Mouse (Mus musculus) heart, embryonic 14.5 days (tissue): ENCODE results near the gene Erich6. TPM values are rescaled to one million over a fixed set of nuclear protein-coding genes. Genes with fewer than 3 reads are reported as not detected.

ENCODE experiments used
- ATAC-seq: fragments of 200-750 bp; cut with Nextera tagmentation; 2 replicates; pipeline ENCODE4 v1.8.0; 2017; ENCODE audit warnings: low read depth, moderate TSS enrichment; ENCODE audit not compliant: insufficient number of reproducible peaks, insufficient read depth, low FRiP score
- H3K27ac ChIP-seq, 2 experiments: fragments of 200-500 bp in 1 of 2; fragments of 300-500 bp in 1 of 2; sonication (generic) in 1 of 2; replicated peaks in 1 of 2; 2 replicates each; pipeline ENCODE4 v1.5.1; 2012 to 2014; ENCODE audit warnings: low read depth in 2 of 2, low read length in 2 of 2, control low read depth in 1 of 2, mild to moderate bottlenecking in 1 of 2, mixed read lengths in 1 of 2; ENCODE audit not compliant: control insufficient read depth in 1 of 2, insufficient read depth in 1 of 2
- H3K27me3 ChIP-seq: fragments of 300-500 bp; sonication (generic); 2 replicates; pipeline ENCODE4 v1.6.1; 2014; ENCODE audit warnings: mild to moderate bottlenecking, low read length, control low read depth; ENCODE audit not compliant: control insufficient read depth, insufficient read depth
- H3K36me3 ChIP-seq: fragments of 300-500 bp; sonication (generic); 2 replicates; pipeline ENCODE4 v1.6.1; 2014; ENCODE audit warnings: mild to moderate bottlenecking, control low read depth, low read length, mixed read lengths; ENCODE audit not compliant: control insufficient read depth, insufficient read depth
- H3K4me1 ChIP-seq, 2 experiments: fragments of 200-500 bp in 1 of 2; fragments of 300-500 bp in 1 of 2; sonication (generic) in 1 of 2; 2 replicates each; pipeline ENCODE4 v1.6.1; 2012 to 2014; ENCODE audit warnings: low read length in 2 of 2, control low read depth in 1 of 2, mixed read lengths in 1 of 2; ENCODE audit not compliant: control insufficient read depth in 2 of 2, insufficient read depth in 2 of 2
- H3K4me2 ChIP-seq: fragments of 300-500 bp; sonication (generic); 2 replicates; pipeline ENCODE4 v1.6.1; 2014; ENCODE audit warnings: mild to moderate bottlenecking, low read length
- H3K4me3 ChIP-seq, 2 experiments: fragments of 200-500 bp in 1 of 2; fragments of 300-500 bp in 1 of 2; sonication (generic) in 1 of 2; 2 replicates each; pipeline ENCODE4 v1.5.1; 2012 to 2014; ENCODE audit warnings: low read length in 2 of 2, mild to moderate bottlenecking in 2 of 2, control low read depth in 1 of 2, low read depth in 1 of 2, moderate library complexity in 1 of 2; ENCODE audit not compliant: control insufficient read depth in 1 of 2, insufficient read depth in 1 of 2
- H3K9ac ChIP-seq: fragments of 300-500 bp; sonication (generic); 2 replicates; pipeline ENCODE4 v1.6.1; 2014; ENCODE audit warnings: mild to moderate bottlenecking, low read length
- H3K9me3 ChIP-seq: fragments of 300-500 bp; sonication (generic); 2 replicates; pipeline ENCODE4 v1.6.1; 2016; ENCODE audit warnings: low read length, control low read depth; ENCODE audit not compliant: control insufficient read depth
- WGBS: fragments of 180-500 bp; shearing (Covaris S2); extraction: QIAGEN DNeasy Blood & Tissue Kit; methylation state at CpG from one replicate; pipeline ENCODE4 v1.1.7; 2014; 5-methylcytosine and 5-hydroxymethylcytosine counted together
- polyA plus RNA-seq: library from polyadenylated mRNA; unstranded; fragments of >200 nt; fragmentation: Nextera tagmentation; extraction: Ambion mirVana; gene quantifications from 2 replicates; pipeline ENCODE4 v1.2.1, GENCODE M21; 2014

Erich6 gene
- polyA plus RNA-seq: 0.20 TPM in 1 of 2 replicates, not detected in the other

DNA sequence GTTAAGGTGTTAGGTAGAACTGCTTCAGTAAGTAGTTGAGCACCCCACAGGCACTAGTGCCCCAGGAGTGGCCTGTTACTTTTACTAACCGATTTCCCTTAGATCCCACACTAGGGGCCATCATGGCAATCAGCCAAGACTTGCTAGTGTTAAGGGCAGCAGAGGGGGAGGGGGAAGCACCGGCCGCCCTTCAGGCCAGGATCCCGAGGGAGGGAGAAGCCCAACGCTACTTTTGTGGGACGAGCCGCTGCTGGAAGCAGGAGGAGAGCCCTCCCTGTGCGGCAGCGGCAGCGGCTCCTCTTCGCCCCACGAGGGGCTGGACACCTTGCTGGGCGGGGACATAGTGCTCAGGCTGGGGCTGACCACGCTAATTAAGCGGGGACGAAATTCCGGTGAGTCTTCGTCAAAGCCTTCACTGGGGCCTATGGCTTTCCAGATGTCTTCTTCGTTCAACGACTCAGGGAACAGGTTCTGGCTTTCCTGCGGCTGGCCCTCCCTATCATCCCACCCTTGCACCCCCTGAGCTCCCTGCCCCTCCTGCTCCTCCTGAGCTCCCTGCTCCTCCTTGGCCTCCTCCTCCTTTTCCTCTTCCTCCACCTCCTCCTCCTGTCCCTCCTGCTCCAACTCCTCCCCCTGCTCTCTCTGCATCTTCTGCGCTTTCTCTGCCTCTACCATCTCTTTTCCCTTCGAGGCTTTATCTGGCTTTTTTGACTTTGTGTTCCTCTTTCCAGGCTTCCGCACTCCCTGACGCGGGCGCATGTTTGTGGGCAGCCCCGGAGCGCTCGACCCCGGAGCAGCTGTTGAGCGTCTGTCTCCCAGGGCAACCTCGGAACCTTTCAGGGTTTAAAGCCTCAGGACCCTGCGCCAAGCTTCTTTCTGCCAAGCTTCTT, at the start of gene Erich6:
TSS of gene Erich6 (minus strand) at position 802 of the 890 bp plus-strand sequence.
- Histone ChIP-seq H3K4me3 (peak within 1 kb of the TSS; percentile 47 to 52), H3K27ac (no peak within 1 kb of the TSS), H3K4me2 (peak within 1 kb of the TSS; percentile 93), H3K4me1 (0 out of 4 replicates have a peak, but pooled peaks cover 0 to 3% of the 10 kb centered on the region in 2 experiments), H3K9me3 (0 out of 2 replicates have a peak, but pooled peaks cover 4% of the 10 kb centered on the region), H3K27me3 (no peaks in the 10 kb centered on the region), H3K9ac (peak within 1 kb of the TSS; percentile 70), H3K36me3 (no peaks in the 10 kb centered on the region)
- ATAC-seq: peak; percentile 71
- WGBS: under 1% methylated on average over 34 of the region's 34 CpGs

DNA sequence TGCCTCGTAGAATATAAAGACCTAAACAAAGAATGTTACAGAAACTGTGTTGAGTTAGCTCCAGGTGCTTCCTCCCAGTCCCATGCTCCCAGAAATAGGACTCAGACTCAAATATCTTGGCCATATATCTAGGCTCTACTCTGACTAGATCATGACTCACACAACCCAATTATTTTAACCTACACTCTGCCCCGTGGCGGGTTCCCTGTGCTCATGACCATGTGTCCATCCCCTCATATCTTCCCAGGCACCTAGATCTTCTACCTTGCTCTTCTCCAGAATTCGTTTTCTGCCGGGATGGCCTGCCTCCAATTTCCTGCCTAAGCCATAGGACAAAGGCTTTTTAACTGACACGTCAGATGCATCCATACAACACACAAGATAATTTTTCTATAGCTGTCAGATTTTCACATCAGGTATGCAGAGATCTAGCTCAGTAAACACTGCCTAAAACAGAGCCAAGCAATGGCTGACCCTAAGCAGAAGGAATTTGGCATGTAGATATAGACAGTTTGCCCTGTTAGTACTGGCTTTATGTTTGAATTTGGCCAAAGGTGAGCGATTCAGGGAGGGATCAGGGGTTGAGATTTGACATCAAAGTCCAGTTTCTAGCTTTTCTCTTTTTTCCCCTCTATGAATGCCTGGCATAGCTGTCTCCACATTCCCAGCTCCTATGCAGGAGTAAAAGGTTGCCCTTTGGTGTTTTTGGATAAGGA, 49.4 kb upstream of the Erich6 start:
- 0 out of 2 replicates have a peak, but pooled peaks cover 4% of the 10 kb centered on the region for H3K36me3 ChIP-seq
- ATAC-seq: no peak
- 82% methylated on average over 7 of the region's 7 CpGs for WGBS
- no peak overlapping the region for H3K27ac ChIP-seq
- no peaks in the 10 kb centered on the region for H3K9me3 ChIP-seq
- no peak overlapping the region for H3K4me3 ChIP-seq
- peaks cover 0 to 23% of the 10 kb centered on the region in 2 experiments; a peak in 3 of 4 replicates for H3K4me1 ChIP-seq
- H3K9ac ChIP-seq: no peak overlapping the region
- H3K4me2 ChIP-seq: no peak overlapping the region
- no peaks in the 10 kb centered on the region for H3K27me3 ChIP-seq

- Histone ChIP-seq H3K27ac (no peak overlapping the region), H3K4me1 (peaks cover 3 to 28% of the 10 kb centered on the region in 2 experiments), H3K27me3 (no peaks in the 10 kb centered on the region), H3K36me3 (0 out of 2 replicates have a peak, but pooled peaks cover 4% of the 10 kb centered on the region), H3K9me3 (no peaks in the 10 kb centered on the region), H3K4me2 (no peak overlapping the region), H3K9ac (no peak overlapping the region), H3K4me3 (no peak overlapping the region)
- 88% methylated on average over 3 of the region's 3 CpGs for WGBS
- no peak for ATAC-seq
Measured at GRCm38 (mm10) chr3:58685396-58685795, 48.4 kb upstream of the Erich6 start.

GRCm38 (mm10) chr3:58683346-58683745, 46.3 kb upstream of the Erich6 start:
- H3K4me2 ChIP-seq: no peak overlapping the region
- H3K36me3 ChIP-seq: 0 out of 2 replicates have a peak, but pooled peaks cover 4% of the 10 kb centered on the region
- H3K9ac ChIP-seq: no peak overlapping the region
- no peak for ATAC-seq
- 80% methylated on average over 7 of the region's 7 CpGs for WGBS
- no peaks in the 10 kb centered on the region for H3K9me3 ChIP-seq
- no peak overlapping the region for H3K27ac ChIP-seq
- H3K4me1 ChIP-seq: peaks cover 10 to 36% of the 10 kb centered on the region in 2 experiments
- no peak overlapping the region for H3K4me3 ChIP-seq
- H3K27me3 ChIP-seq: no peaks in the 10 kb centered on the region

- Histone ChIP-seq H3K36me3 (0 out of 2 replicates have a peak, but pooled peaks cover 4% of the 10 kb centered on the region), H3K4me1 (peaks cover 12 to 44% of the 10 kb centered on the region in 2 experiments), H3K27ac (no peak overlapping the region), H3K4me3 (no peak overlapping the region), H3K9me3 (no peaks in the 10 kb centered on the region), H3K9ac (no peak overlapping the region), H3K27me3 (no peaks in the 10 kb centered on the region), H3K4me2 (no peak overlapping the region)
- 49% methylated on average over 4 of the region's 4 CpGs for WGBS
- ATAC-seq: no peak
Measured at GRCm38 (mm10) chr3:58682336-58682735, 45.3 kb upstream of the Erich6 start.

- H3K9ac ChIP-seq: no peak overlapping the region
- H3K36me3 ChIP-seq: 0 out of 2 replicates have a peak, but pooled peaks cover 4% of the 10 kb centered on the region
- peaks cover 12 to 45% of the 10 kb centered on the region in 2 experiments for H3K4me1 ChIP-seq
- no peaks in the 10 kb centered on the region for H3K27me3 ChIP-seq
- WGBS: 38% methylated on average over 2 of the region's 2 CpGs
- no peaks in the 10 kb centered on the region for H3K9me3 ChIP-seq
- H3K4me3 ChIP-seq: no peak overlapping the region
- H3K27ac ChIP-seq: no peak overlapping the region
- ATAC-seq: no peak
- no peak overlapping the region for H3K4me2 ChIP-seq
Measured at GRCm38 (mm10) chr3:58681831-58682230, 44.8 kb upstream of the Erich6 start.

DNA sequence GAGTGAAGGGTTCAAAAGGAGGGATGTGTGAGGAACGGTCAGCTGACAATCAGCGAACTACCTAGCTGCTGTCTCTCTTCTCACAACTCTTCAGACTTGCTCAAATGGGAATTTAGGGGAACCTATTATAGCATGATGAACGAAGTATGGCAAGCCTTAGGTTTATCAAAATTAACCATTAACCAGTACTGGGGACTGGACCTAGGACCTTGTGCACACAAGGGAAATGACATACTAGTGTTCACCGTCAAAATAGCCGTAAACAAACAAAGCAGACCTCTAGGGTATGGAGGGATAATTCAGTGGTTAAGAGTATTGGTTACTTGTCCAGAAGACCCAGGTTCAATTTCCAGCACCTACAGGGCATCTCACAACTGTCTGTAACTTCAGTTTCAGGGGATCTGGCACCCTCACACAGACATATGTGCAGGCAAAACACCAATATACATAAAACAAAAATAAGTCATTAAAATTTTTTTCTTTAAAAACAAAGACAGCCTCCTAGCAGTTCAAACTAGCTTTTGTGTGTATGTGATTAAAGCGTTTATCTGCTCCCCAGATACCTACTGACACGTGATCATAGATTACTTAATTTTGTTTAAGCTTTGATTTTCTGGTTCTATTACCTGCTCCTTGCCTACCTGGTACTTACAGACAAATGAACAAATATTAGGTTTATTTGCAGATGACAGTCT, 44.1 kb upstream of the Erich6 start:
- Histone ChIP-seq H3K27ac (peak overlapping the region in 1 of 2 experiments; percentile 21; a peak in 1 of 4 replicates), H3K9me3 (no peaks in the 10 kb centered on the region), H3K9ac (no peak overlapping the region), H3K4me1 (peaks cover 12 to 45% of the 10 kb centered on the region in 2 experiments), H3K36me3 (peaks cover 7% of the 10 kb centered on the region), H3K4me2 (no peak overlapping the region), H3K4me3 (no peak overlapping the region), H3K27me3 (no peaks in the 10 kb centered on the region)
- no peak for ATAC-seq
- WGBS: 84% methylated on average over 7 of the region's 7 CpGs
